Mouse (Mus musculus) induced T-regulatory cell, adult 2 months (primary cell): ENCODE measurements around the gene Acvr1.

Experiments used
- DNase-seq: peaks from one replicate; pipeline ENCODE4 v3.0.0-alpha.2; 2012; ENCODE audit warnings: low read depth

Acvr1 gene

DNA sequence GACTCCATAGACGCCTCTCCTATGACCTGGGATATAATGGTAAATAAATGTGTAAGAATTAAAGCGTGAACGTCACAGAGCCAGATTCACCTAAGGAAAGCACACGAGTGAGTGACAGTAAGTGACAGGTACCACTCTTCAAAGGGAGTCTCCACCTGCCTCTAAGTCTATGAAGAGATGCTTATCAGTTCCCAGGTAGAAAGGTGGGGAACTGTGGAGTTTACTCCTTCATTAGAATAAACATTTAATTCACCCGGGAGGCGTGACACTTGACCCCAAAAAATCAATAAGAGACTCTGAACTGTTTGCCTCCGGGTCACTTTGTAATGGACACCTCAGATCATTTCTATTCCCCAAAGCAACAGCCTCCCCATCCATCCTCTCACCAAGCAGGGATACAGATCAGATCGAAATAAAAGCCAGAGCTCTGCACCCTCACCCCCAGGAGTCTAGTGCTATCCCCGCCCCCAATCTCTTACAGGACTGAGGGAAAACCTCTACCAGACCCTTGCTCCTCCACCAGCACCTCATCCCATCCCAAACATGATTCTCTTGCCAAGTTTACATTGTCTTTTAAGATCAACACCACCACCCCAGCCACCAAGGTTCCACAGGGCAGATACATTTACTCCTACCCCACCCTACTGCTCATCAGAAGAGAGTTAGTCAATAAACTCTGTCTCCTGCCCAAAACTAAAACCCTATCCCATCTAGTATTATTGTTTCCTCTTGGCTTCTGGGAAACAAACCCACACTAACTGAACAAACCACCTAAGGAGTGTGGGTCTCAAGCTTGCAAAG, 9.7 kb downstream of the Acvr1 start:
- no peak for DNase-seq

DNA sequence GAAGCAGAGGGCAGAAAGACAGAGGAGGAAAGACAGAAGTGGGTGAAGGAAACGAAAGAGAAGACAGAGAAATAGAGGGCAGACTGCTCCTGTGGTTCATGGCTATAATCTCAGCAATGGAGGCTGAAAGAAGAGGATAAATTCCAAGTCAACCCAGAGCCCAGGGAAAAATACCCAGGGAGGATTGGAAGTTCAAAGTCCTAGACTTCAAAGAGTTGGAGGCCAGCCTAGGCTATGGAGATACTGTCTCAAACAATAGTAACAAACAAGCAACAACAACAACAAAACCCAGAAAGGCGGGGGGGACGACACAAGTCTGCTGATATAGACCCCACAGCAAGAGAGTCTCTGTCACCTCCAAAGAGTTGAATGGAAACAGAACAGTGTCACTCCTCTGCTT, 14.7 kb downstream of the Acvr1 start:
- no peak for DNase-seq

DNA sequence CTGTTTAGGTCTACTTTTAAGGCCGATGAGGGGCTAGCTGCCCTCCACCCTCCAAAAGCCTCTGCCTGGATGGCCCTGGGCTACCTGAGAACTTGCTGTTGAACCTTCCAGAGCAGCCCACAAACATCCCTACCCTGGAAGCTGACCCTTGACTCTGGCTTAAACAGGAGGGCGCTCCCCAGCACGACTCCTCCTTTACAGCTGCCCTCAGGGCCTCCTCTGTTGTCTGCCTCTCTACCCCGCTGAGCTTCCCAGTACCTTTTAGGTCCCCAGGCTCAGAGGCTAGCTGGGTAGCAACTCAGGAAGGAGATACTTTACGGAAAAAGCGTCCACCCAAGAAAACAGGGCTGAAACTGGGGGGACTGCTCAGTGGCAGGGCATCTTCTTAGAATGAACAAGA, 15.1 kb downstream of the Acvr1 start:
- DNase-seq: no peak

DNA sequence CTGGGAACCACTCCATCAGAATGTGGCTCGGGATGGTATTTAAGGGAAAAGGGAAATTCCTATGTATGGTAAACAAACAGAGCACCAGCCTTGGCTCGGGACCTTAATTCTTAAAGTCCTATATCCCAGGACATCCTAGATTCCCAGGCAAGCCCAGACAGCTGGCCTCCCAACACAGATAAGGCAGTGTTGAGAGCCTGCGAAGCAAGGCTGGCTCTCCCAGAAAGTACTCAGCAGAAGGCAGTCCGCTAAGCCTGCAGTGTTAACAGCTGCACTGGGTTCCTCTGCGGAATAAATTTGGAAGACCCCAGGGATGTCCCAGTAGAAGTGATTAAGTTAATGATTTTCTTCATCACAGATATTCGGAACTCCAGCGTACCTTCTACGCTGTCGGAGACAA, 16.5 kb downstream of the Acvr1 start:
- no peak for DNase-seq

DNA sequence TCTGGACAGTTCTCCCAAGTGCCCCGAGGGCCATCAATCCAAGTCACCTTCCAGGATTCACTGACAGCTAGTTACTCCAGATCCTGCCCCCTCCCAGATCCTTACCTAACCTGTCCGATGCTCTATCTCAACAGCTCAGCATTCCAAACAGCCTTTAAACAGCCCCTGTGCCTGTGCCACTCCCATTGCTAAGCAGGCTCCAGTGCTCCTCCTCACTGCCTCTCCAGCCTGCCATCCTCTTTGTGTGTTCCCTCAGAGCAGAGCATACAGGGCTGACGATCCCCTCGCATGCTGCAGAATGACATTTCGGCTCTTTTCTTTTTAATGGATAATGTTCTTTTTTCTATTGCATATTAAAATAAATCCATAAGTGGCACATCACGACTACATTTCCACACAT, 17.0 kb downstream of the Acvr1 start:
- DNase-seq: no peak

DNA sequence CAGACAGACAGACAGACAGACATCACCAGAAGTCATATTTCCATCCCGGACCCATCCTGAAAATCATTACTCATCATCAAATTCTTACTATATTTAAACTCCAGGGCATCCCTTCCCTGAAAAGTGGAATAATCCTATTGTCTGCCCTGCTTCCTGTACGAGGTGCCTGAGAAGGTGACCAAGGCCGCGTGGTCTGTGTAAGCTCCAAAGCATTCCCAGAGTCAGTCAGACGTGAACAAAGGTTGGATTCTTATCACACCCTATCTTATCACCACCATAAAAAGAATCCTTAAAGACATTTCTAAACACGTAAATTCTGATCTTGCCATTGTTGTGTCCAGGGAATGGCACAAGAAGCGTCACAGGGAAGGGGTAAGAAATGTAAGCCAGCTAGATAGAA, 18.0 kb downstream of the Acvr1 start:
- DNase-seq: no peak

DNA sequence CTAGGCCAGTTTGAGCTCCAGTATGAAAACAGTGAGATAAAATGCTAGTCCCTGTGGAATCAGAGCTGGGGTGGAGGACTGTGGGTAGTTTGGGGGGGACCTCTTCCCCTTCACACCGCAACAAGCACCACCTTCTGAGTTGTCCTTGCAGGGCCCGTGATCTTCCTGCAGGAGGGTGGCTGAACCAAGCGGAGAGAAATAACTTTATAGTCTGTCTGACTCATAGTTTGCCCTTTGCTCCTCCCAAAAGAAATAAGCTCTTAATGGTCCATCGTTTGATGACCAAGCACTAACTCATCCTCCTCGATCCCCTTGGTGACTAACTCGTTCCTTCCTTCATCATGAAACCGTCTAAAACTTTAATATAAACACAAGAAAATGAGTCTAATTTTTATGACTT, 20.7 kb downstream of the Acvr1 start:
- no peak for DNase-seq

DNA sequence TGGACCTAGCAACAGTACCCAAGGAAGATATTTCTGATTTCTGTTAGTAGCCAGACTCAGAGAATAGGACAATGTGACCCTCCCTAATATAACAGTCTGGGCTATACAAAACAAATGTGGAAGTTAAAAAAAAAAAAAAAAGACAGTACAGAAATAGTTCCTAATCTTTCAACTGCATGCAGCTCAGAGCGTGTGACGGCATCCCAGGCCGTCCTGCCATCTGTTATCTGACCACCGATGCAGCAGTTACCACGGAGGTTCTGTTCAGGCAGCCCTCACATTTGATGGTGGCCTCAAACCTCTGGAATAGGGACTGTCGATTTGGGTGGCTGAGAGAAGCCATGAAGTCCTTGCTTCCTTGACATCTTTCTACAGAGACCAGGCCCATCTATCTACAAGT, 22.6 kb downstream of the Acvr1 start:
- DNase-seq: no peak

DNA sequence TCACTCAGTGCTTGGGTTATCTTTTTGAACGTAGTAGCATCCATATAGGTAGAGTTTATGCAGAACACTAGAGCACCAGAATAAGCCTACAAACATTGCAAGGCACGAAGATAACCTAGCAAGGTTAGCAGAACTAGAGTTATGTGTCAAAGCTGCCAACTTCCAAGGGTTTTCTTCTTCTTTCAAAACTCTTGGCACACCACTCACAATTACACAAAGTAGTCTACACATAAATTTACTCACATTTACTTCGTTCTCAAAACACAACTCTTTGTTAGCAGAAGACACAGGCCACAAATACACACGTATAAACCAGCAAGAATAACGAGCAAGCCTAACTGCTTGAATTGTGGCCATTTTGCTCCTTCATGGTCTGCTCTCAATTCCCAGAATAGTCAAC, 23.7 kb downstream of the Acvr1 start:
- DNase-seq: no peak

DNA sequence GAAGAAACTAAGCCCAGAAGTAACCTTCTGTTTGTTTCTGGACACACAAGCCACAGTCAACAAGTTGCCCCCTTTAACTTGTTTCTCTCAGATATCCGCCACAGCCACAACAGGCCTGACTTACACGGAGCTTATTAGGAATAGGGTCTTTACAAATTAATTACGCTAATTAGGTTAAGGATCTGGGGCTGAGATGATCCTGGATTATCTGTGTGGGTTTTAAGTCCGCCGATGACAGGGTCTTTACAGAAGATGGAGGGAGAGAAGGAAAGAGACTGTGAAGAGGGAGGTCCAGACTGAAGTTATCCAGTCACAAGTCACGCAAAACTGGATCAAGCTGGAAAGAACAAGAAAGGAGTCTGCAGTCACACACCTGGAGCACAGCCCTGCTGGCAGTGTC, 28.8 kb downstream of the Acvr1 start:
- no peak for DNase-seq

DNA sequence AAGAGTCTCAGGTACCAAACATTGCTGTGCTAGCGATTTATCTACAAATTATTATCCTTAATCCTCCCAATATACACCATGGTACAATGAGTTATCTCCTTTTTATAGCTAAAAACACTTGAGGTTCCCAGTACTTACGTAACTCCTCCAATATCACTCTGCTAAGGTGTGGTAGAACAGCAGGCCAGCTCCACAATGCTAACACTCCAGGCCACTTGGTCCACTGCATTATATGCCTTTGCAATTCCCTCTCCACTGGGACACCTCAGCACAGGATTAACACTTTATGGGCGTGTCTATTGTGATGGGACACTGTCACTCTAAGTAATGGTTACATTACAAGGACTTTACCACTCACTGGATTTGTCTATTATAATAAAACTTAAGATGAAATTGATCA, 30.2 kb downstream of the Acvr1 start:
- DNase-seq: no peak

DNA sequence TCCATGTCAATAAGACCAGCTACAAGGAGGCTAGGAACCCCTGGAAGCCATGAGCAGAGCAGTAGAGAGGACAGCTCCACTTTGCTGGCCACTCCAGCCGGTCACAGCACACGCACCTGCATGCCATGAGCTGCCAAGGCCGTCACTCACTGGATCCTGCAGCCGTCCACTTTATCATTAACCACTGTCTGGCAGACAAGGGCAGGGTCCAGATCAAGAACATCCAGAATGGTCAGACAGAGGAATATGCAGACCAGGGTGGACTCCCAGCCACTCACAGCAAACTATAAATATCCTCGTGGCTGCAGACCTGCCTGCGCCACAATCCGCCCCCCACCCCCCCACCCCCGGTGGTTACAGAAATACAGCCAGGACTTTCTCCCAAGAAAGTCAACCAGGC, 31.7 kb downstream of the Acvr1 start:
- DNase-seq: no peak

DNA sequence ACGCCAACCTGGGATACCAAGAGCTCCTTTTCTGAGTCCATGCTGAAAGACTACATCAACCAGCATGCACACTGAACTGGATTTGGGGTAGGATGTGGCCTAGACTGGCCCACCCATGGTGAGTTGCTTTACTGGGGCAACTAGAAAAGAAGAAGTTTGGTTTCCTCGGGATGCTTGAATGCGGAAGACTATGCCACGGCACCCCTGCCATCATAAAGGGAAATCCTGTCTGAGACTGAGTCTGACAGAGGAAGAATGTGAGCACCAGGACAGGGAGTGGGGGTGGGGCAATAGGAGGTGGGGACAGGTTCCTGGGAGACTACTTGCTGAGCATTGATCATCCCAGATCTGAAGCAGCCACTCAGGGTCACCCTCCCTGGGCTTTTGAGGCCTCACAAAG, 32.6 kb downstream of the Acvr1 start:
- DNase-seq: no peak

DNA sequence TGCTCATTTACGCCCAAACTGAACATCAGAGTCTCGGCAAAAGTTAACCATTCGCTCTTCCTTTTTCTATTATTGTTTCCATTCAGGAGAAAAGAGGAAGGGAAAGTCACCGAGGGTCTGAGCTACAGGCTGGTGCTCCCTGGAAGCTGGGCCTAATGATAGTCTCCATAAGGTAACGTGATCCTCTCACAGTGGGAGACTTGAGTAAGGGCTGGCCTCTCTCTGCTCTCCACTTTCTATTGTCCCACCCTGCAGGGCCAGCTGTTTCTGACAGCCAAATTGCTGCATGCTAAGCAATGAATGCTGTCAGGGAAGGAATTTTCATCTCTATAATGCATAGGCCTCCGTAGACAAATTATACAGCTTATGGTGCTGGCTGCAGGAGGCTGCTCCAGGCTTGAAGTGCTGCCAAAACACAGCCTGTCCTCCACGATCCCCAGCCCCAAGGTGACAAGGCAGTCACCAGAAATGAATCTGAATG, 33.4 kb downstream of the Acvr1 start:
- no peak for DNase-seq

DNA sequence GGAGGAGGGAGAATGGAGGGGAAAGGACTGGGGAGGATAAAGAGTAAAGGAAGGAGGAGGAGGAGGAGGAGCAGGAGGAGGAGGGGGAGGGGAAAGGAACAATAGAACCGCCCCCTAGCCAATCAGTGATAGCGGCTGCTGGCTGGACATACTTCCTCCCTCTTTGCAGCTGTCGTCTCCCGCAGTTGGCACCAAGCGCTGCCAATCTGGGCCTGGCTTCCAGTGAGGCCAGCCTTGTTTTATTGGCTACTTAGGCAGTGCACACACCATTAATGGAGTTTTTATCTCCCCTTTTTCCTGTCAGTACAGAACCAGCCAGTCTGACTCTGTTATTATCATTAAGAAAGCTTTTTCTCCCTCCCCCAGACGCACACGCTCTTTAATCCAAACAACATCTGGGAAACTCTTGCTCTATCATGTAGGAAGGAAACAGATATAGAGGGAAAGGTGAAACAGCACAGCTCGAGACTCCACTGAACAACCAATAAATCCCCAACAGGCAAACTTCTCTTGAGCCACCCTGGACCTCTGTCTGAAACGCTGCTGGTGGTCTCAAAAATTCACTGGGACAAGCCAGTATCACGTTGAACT, 34.6 kb downstream of the Acvr1 start:
- no peak for DNase-seq

DNA sequence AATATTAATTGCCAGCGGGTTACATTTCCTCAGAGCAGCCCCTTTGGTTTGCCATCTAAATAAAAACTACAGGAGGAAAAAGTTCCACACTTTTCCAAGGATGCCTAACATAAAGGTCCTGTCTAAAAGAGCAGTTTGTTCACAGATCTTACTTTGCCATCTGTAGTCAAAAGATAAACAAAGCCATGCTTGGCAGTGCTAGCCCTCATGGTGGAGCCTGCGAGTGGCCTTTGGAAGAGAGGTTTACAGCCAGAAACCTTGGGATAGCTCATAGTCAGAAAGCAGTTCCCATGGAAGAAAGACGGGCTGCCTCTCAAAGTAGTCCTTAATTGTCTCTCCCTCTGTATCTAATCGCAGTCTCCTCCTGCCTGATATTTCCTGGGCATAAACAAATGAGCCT, 36.4 kb downstream of the Acvr1 start:
- no peak for DNase-seq

DNA sequence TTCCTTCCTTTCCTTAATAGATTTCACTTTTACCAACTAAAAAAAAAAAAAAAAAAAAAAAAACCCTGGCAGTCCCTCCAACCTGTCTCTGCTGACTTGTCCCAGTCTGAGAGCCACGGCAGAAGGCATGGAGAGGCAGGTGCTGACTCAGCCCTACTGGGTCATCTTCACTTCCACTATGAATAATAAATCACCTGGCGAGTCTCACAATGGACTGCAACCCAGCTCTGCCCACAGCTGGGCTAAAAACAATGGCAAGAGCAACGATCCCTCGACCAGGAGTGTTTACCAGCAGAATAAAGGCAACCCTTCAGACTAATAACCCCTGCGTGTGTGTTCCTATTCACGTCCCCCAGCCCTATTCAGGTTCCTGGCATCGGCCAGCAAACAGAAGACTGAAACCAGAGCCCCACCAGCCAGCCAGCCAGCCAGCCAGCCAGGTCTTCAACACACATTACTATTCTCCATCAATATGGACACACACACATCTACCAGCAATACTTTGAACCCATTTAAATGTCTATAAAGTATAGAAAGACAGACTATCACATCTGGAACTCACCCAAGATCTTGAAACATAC, 37.0 kb downstream of the Acvr1 start:
- no peak for DNase-seq

DNA sequence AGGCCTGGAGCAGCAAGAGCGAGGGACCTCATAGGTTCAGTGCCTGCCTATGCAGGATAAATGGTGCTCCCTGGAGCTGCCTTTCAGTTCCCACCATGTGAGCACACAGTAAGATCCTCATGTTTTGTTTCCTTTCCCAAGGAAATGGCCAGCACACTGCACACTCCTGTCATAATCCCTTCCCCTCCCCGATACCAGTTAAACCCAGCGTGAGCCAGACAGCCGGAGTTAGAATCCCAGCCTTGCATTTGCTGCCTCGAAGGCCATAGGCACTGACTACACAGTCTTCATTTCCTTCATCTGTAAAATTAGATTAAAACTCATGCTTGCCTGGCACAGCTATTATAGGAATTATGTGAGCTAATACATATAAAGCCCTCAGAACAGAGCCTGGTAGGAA, 37.6 kb downstream of the Acvr1 start:
- DNase-seq: no peak

DNA sequence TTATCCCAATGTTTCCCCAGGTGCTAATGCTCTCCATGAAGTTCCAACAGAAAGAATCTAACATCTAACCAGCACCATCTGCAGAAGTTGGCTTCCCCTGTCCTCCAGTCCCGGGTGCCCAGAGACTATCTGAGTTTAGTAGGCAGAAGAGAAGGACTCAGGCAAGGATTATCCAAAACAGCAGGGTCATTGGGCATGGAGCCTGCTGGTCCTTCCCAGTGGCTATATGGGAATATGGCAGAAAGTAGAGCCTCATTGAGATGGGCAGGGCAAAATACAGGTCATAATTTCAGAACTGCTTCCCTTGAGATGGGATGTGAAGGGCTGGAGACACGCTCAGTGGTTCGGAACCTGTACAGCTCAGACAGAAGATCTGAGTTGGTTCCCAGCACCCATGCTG, 39.2 kb downstream of the Acvr1 start:
- no peak for DNase-seq

DNA sequence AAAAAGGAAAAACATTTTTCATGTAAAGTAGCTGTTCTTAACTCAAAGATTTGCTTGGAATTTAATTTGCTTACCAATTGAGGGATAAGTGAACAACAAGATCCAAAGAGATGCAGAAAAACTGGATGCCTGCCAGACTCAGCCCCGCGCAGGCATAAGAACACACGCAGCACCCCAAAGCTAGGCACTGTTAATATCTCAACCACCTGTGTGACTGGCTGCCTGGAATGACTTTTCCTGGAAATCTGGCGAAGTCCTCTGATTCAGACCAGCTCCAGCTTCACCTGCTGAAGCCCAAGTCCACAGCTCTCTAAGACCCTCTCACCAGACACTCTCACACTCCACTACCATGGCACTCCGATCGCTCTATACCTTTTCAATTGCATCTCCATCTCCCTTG, 42.6 kb downstream of the Acvr1 start:
- DNase-seq: no peak

DNA sequence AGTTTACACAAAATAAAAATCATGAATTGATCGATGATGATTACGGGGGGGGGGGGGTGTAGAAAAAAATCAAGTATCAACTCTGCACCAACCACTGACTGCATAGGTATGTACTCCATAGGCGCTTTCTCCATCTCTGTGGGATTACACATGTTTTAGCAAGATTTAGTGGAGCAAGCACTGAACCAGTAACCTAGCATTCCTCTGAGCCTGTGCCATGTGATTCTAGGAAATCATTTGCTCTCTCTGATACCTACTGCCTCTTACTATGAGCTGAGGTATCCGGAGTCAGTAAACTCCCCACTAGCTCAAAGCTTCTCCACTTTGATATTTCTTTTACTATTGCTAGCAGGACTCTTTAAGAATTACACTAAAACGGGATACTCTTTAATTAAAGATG, 43.1 kb downstream of the Acvr1 start:
- DNase-seq: no peak

DNA sequence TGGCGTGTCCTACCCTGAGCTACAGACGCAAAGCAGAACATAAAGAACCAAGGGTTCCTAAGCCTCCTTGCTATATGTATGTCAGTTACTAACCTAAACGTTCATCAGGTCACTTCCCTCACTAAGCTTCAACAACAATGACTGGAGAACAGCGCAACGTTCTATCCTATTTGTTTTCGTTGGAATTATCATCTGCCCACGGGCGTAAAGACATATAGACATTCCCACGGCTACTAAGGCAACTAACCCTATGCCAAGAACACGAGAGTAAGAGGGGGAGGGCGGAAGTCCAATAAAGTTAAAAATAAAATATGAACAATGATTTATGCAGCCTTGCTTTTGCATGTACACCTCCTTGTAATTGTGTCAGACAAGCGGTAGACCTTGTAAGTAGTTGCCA, 43.9 kb downstream of the Acvr1 start:
- DNase-seq: no peak

DNA sequence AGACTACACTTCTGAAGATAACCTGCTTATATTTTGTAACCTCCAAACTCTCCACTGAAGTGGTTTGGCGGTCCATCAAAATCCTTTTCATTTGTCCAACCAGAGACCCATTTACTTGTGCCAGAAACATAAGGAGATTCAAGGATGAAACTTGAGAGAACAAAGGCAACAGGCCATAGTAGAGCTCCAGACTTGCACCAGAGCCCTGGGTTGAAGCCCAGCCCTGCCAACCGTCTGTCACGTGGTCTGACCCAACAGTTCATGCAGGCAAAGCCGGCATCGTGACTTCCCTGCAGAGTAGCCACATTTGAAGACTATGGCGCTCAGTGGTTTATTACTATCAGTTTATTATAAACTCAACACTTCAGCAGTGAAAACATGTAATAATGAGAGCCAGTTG, 45.3 kb downstream of the Acvr1 start:
- DNase-seq: no peak

DNA sequence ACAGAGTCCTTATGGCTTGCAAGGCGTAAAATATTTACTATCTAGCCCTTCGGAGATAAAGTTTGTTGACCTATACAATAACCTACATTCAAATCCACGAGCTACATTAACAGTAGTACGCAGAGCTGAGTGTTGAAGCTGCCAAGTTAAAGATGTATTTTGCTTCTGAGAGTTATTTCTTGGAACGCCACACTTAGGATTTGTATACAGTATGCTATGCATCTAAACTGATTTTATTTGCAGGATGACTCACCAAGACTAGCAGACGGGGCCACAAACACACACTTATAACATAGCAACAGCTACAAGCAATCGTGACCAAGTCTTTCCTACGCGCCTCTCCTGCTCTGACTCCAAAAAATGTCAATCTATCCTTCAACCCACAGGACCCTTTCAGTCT, 46.2 kb downstream of the Acvr1 start:
- DNase-seq: no peak
